Mouse (Mus musculus) kidney, embryonic 15.5 days (tissue): Measurements from ENCODE around the gene Syce1. TPM values are rescaled to one million over a fixed set of nuclear protein-coding genes. Genes with fewer than 3 reads are reported as not detected.
"Not testable (repeated sequence)": the region's sequence is repeated elsewhere in the genome, so short reads cannot be mapped to it uniquely, and the experiment has no call there.

Source experiments
- ATAC-seq: fragments of 200-750 bp; cut with Nextera tagmentation; replicated peaks from 2 replicates; pipeline ENCODE4 v1.8.0; 2017; ENCODE audit warnings: moderate TSS enrichment; ENCODE audit not compliant: low FRiP score
- H3K27ac ChIP-seq: fragments of 300-500 bp; sonication (generic); 2 replicates; pipeline ENCODE4 v1.5.1; 2015; ENCODE audit warnings: mild to moderate bottlenecking, inconsistent platforms
- H3K27me3 ChIP-seq: fragments of 300-500 bp; sonication (generic); 2 replicates; pipeline ENCODE4 v1.6.1; 2015; ENCODE audit warnings: inconsistent platforms
- H3K36me3 ChIP-seq: fragments of 300-500 bp; sonication (generic); 2 replicates; pipeline ENCODE4 v1.6.1; 2015; ENCODE audit warnings: inconsistent platforms
- H3K4me1 ChIP-seq: fragments of 300-500 bp; sonication (generic); 2 replicates; pipeline ENCODE4 v1.6.1; 2015; ENCODE audit warnings: inconsistent platforms
- H3K4me2 ChIP-seq: fragments of 300-500 bp; sonication (generic); 2 replicates; pipeline ENCODE4 v1.6.1; 2015; ENCODE audit warnings: moderate library complexity, mild to moderate bottlenecking, inconsistent platforms
- H3K4me3 ChIP-seq: fragments of 300-500 bp; sonication (generic); replicated peaks from 2 replicates; pipeline ENCODE4 v1.5.1; 2015; ENCODE audit warnings: mild to moderate bottlenecking, inconsistent platforms
- H3K9ac ChIP-seq: fragments of 300-500 bp; sonication (generic); 2 replicates; pipeline ENCODE4 v1.6.1; 2015; ENCODE audit warnings: mild to moderate bottlenecking, inconsistent platforms
- H3K9me3 ChIP-seq: fragments of 300-500 bp; sonication (generic); replicated peaks from 2 replicates; pipeline ENCODE4 v1.6.1; 2016; ENCODE audit warnings: inconsistent platforms
- WGBS: fragments of 180-500 bp; shearing (Covaris S2); methylation state at CpG from one replicate; pipeline ENCODE4 v1.1.7; 2015; ENCODE audit warnings: mixed read lengths; 5-methylcytosine and 5-hydroxymethylcytosine counted together
- polyA plus RNA-seq: library from polyadenylated mRNA; unstranded; fragments of >200 nt; fragmentation: Nextera tagmentation; extraction: Ambion mirVana; gene quantifications from 2 replicates; pipeline ENCODE4 v1.2.1, GENCODE M21; 2015

Syce1 gene
- polyA plus RNA-seq, 1 experiment from 2014 or later: 0.10 TPM

DNA sequence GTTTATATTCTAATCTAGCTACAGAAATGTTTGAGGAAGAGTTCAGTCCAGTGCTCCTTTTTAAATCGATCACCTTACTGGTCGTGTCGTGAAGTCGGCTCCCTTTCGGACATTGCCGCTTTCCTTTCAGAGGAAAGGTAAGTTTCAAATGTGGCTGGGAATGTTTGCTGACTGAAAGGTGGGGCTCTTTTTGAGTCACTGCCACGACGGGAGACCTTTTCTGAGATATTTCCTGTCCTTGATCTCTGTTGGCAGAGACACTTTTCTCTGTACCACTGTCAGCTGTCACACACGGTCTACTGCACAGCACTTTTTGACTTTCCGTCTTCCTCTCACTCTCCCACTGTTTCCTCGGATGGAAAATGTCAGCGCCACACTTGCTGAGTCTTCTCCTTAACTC is 25.2 kb upstream of the Syce1 start:
- Histone ChIP-seq H3K4me1 (no peaks in the 10 kb centered on the region), H3K9ac (no peak overlapping the region), H3K4me2 (no peak overlapping the region), H3K27ac (no peak overlapping the region), H3K27me3 (no peaks in the 10 kb centered on the region), H3K36me3 (peaks cover 17% of the 10 kb centered on the region), H3K4me3 (no peak overlapping the region), H3K9me3 (no peaks in the 10 kb centered on the region)
- ATAC-seq: no peak
- 87% methylated on average over 12 of the region's 12 CpGs for WGBS

DNA sequence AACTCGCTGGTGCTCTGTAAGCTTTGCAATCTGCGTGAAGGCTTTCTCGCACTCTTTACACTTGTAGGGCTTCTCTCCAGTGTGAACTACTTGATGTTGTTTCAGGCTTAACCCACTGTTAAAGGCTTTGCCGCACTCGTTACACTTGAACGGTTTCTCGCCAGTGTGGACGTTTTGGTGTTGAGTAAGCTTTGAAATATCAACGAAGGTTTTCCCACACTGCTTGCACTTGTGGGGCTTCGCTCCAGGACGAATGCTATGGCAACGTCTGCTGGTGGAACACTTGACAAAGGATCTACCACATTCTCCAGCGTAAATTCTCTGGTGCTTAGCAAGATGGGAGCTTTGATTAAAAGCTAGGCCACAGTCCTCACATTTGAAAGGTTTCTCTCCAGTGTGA is 24.1 kb upstream of the Syce1 start:
- Histone ChIP-seq H3K27ac (no peak overlapping the region), H3K4me2 (no peak overlapping the region), H3K9ac (no peak overlapping the region), H3K4me1 (no peaks in the 10 kb centered on the region), H3K4me3 (no peak overlapping the region), H3K27me3 (no peaks in the 10 kb centered on the region), H3K36me3 (peaks cover 17% of the 10 kb centered on the region), H3K9me3 (no peaks in the 10 kb centered on the region)
- 83% methylated on average over 13 of the region's 13 CpGs for WGBS
- ATAC-seq: no peak

DNA sequence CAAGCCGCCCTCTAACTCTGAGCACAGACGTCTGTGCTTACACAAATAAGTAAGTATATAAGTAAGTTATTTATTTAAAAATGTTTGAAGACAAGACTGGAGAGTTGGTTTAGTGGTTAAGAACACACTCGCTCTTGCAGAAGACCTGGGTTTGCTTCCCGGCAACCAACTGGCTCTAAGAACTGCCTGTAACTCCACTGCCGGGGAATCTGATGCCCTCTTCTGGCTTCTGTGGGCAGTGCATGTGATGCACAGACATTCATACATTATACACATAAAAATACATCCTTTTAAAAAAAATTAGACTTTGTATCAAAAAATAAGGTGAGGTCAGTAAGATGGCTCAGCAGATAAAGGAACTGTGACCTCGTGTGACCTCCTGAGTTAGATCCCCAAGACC is 22.8 kb upstream of the Syce1 start:
- Histone ChIP-seq H3K27ac (no peak overlapping the region), H3K4me2 (no peak overlapping the region), H3K9ac (no peak overlapping the region), H3K27me3 (no peaks in the 10 kb centered on the region), H3K36me3 (peaks cover 17% of the 10 kb centered on the region), H3K9me3 (no peaks in the 10 kb centered on the region), H3K4me3 (no peak overlapping the region), H3K4me1 (no peaks in the 10 kb centered on the region)
- no peak for ATAC-seq
- WGBS: 93% methylated on average over 6 of the region's 6 CpGs

DNA sequence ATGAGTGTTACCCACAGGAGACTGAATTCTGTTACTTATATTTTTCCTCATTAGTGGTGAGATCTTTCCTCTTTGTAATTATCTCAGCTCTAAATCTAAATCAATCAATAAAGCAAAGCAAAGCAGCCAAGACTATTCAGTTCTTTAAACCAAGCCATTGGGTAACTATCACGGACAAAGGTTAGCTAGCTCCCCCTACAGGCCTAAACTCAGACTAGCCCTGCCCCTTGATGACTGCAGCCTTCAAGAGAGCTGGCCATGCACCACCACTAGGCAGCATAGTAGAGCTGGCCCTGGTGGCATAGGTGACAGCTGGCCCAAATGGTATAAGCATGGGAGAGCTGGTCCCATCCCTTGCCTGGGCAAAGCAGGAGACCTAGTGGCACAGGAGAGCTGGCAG is 18.1 kb upstream of the Syce1 start:
- no peaks in the 10 kb centered on the region for H3K9me3 ChIP-seq
- WGBS: 16% methylated on average over 1 of the region's 1 CpGs
- H3K27me3 ChIP-seq: no peaks in the 10 kb centered on the region
- no peak overlapping the region for H3K27ac ChIP-seq
- no peak for ATAC-seq
- H3K4me1 ChIP-seq: peaks cover 5% of the 10 kb centered on the region; the same call in 1 of the 2 replicates
- H3K4me3 ChIP-seq: no peak overlapping the region
- H3K9ac ChIP-seq: no peak overlapping the region
- H3K4me2 ChIP-seq: no peak overlapping the region
- peaks cover 3% of the 10 kb centered on the region; the same call in 1 of the 2 replicates for H3K36me3 ChIP-seq

- Histone ChIP-seq H3K4me3 (no peak overlapping the region), H3K4me2 (no peak overlapping the region), H3K27me3 (no peaks in the 10 kb centered on the region), H3K9me3 (no peaks in the 10 kb centered on the region), H3K9ac (no peak overlapping the region), H3K36me3 (no peaks in the 10 kb centered on the region), H3K27ac (no peak overlapping the region), H3K4me1 (peaks cover 5% of the 10 kb centered on the region; the same call in 1 of the 2 replicates)
- ATAC-seq: 0 out of 2 replicates have a peak, but pooled peaks have one; percentile 53
- WGBS: 32% methylated on average over 6 of the region's 6 CpGs
Observed at GRCm38 (mm10) chr7:140802629-140803028, 15.0 kb upstream of the Syce1 start.

DNA sequence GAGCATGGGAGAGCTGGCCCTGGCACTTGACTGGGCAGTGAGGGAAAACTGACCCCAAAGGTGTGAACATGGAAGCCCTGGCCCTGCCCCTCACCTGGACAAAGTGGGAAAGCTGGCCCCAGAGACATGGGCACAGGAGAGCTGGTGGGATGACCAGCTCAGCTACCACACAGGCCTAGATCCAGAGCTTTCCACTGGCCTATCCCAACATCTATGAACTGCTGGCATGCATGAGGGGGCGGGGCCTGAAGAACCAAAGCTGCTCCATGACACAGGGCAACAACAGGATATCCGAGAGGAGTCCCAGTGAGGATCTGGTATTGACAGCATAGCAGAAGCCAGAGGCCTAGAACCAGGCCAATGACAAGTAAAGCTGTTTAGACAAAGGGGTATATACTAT is 10.6 kb upstream of the Syce1 start:
- no peak overlapping the region for H3K27ac ChIP-seq
- peaks cover 5% of the 10 kb centered on the region; the same call in 1 of the 2 replicates for H3K4me1 ChIP-seq
- no peak; the same call in 1 of the 2 replicates for ATAC-seq
- WGBS: 71% methylated on average over 2 of the region's 2 CpGs
- no peaks in the 10 kb centered on the region for H3K9me3 ChIP-seq
- H3K9ac ChIP-seq: no peak overlapping the region
- H3K27me3 ChIP-seq: no peaks in the 10 kb centered on the region
- H3K4me2 ChIP-seq: no peak overlapping the region
- no peak overlapping the region for H3K4me3 ChIP-seq
- no peaks in the 10 kb centered on the region for H3K36me3 ChIP-seq

- Histone ChIP-seq H3K4me2 (no peak overlapping the region), H3K36me3 (no peaks in the 10 kb centered on the region), H3K27me3 (no peaks in the 10 kb centered on the region), H3K27ac (no peak overlapping the region), H3K9me3 (no peaks in the 10 kb centered on the region), H3K9ac (no peak overlapping the region), H3K4me1 (peaks cover 3% of the 10 kb centered on the region; the same call in 1 of the 2 replicates), H3K4me3 (no peak overlapping the region)
- ATAC-seq: no peak; the same call in 1 of the 2 replicates
- WGBS: 85% methylated on average over 3 of the region's 3 CpGs
Observed at GRCm38 (mm10) chr7:140797619-140798018, 10.0 kb upstream of the Syce1 start.

DNA sequence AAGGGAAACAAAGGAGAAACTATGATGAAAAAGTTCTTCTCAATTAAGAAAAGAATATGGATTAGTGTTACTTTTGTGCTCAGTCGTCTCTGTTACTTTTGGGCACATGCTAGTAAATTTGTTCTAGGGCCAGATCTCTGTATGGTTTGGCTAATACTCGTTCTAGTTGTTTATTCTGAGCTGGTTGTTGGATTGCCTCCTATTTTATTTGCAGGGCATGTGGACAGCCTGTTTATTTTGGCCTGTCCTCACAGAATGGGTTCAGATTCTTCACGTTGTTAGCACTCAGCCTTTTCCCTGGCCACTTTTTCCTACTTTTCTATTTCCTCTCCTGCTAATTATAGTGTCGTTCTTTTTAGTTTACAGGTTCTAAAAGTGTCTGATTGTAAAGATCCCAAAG is 5.9 kb upstream of the Syce1 start:
- WGBS: 59% methylated on average over 4 of the region's 4 CpGs
- Histone ChIP-seq H3K27me3 (no peaks in the 10 kb centered on the region), H3K9ac (no peak overlapping the region), H3K4me2 (no peak overlapping the region), H3K9me3 (no peaks in the 10 kb centered on the region), H3K36me3 (no peaks in the 10 kb centered on the region), H3K4me3 (no peak overlapping the region), H3K4me1 (no peaks in the 10 kb centered on the region), H3K27ac (no peak overlapping the region)
- no peak for ATAC-seq

- 87% methylated on average over 7 of the region's 7 CpGs for WGBS
Observed at GRCm38 (mm10) chr7:140788053-140788435, 392 bp upstream of the Syce1 start.

GRCm38 (mm10) chr7:140780548-140780947 is 7.1 kb downstream of the Syce1 start:
- H3K36me3 ChIP-seq: no peaks in the 10 kb centered on the region
- H3K4me3 ChIP-seq: no peak overlapping the region
- H3K9me3 ChIP-seq: no peaks in the 10 kb centered on the region
- no peak overlapping the region for H3K9ac ChIP-seq
- H3K4me2 ChIP-seq: no peak overlapping the region
- no peak for ATAC-seq
- 78% methylated on average over 4 of the region's 4 CpGs for WGBS
- no peaks in the 10 kb centered on the region for H3K4me1 ChIP-seq
- H3K27me3 ChIP-seq: no peaks in the 10 kb centered on the region
- H3K27ac ChIP-seq: no peak overlapping the region

More at GRCm38 (mm10) chr7:140788053-140788435, 392 bp upstream of the Syce1 start:
- ATAC-seq: no peak
- no peaks in the 10 kb centered on the region for H3K9me3 ChIP-seq
- H3K4me1 ChIP-seq: no peaks in the 10 kb centered on the region
- H3K27ac ChIP-seq: no peak overlapping the region
- H3K36me3 ChIP-seq: no peaks in the 10 kb centered on the region
- H3K4me3 ChIP-seq: no peak overlapping the region
- no peak overlapping the region for H3K9ac ChIP-seq
- no peak overlapping the region for H3K4me2 ChIP-seq
- no peaks in the 10 kb centered on the region for H3K27me3 ChIP-seq

DNA sequence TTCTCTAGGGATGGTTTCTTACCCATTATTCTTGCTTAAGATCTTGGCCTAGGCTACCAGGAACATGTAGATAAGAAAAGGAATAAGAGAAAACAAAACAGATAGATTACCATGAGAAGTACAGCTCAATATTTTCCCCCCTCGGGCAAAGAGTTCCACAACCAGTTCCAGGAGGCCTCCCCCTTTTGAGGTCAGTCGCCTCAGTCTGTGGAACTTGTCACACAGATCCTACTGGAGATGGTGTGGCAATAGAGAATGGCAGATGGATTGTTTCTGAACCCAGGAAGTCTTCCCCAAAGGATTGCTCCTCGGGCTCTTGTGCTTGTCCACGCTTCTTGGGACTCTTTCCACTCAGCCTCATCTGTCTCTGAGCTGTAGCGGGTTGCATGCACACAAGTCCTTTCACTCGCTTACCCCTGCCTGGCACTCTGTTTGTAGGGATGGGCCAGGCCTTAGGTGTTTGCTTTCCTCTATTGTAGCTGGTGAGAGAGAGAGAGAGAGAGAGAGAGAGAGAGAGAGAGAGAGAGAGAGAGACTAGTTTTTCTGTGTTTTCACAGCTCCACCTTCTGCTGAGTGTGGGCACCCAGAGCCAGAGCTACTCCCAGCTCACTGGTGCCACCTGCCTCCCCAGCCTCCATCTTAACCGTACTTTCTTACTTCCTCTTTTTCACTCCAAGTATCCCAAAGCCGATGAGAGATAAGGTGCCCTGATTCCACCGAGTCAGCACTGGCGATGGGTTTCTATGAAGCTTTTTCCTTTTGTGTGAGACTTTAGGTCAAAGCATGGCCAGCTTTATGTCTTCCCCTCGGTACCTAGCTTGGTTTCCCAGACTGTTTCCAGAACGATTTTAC is 21.5 kb downstream of the Syce1 start:
- 78% methylated on average over 12 of the region's 12 CpGs for WGBS
- Histone ChIP-seq H3K4me2 (no peak overlapping the region), H3K9me3 (no peaks in the 10 kb centered on the region), H3K27ac (no peak overlapping the region), H3K9ac (no peak overlapping the region), H3K36me3 (no peaks in the 10 kb centered on the region), H3K4me1 (no peaks in the 10 kb centered on the region), H3K4me3 (no peak overlapping the region), H3K27me3 (no peaks in the 10 kb centered on the region)
- ATAC-seq: no peak

DNA sequence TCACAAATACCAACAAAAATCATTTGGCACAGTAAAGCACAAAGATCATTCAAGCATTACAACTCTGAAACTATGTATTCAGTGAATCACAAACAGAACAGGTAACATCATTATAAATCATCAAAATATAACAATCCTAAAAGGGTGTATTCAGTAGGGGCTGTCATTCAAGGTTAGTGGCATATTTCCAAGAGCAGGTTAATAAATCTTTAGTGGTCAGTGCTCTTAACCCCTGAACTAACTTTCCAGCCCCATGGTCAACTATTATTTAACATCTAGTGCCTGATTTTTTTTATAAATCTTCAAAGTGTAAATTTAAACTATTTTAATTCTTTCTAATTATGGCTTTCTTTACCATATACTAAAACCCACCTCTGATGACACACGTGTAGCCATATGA is 22.3 kb downstream of the Syce1 start:
- ATAC-seq, H3K9me3 ChIP-seq, H3K4me3 ChIP-seq, H3K36me3 ChIP-seq, H3K9ac ChIP-seq, H3K4me2 ChIP-seq, H3K27me3 ChIP-seq, H3K27ac ChIP-seq, H3K4me1 ChIP-seq: not testable (repeated sequence)
- 80% methylated on average over 1 of the region's 1 CpGs for WGBS
